Mouse (Mus musculus): ENCODE results near the gene St6galnac5.

- TF ChIP-seq ZNF384 (IDR thresholded peaks at IDR 0.05; ENCODE audit: low read depth, low read length), result no peak
- TF ChIP-seq POLR2A (IDR thresholded peaks at IDR 0.05; ENCODE audit: low read depth, low read length), result no peak
- TF ChIP-seq MAFK (IDR thresholded peaks at IDR 0.05; ENCODE audit: insufficient replicate concordance, low read length), result no peak
- no peak for TF ChIP-seq CTCF (conservative IDR thresholded peaks at IDR 0.05 in 1 of 2, IDR thresholded peaks at IDR 0.05 in 1 of 2; ENCODE audit: low read depth in 2 of 2, low read length in 2 of 2)
- TF ChIP-seq EP300 (IDR thresholded peaks at IDR 0.05; ENCODE audit: low read length), result no peak
- TF ChIP-seq NRF1 (IDR thresholded peaks at IDR 0.05; ENCODE audit: low read depth, low read length), result no peak
- no peak for TF ChIP-seq RCOR1 (conservative IDR thresholded peaks at IDR 0.05; ENCODE audit: low read depth, low read length)
- TF ChIP-seq TCF12 (IDR thresholded peaks at IDR 0.05; ENCODE audit: low read depth, low read length), result no peak
- no peak for TF ChIP-seq ZC3H11A (IDR thresholded peaks at IDR 0.05; ENCODE audit: low read depth, low read length)
- no peak for TF ChIP-seq MYC (IDR thresholded peaks at IDR 0.05; ENCODE audit: low read depth, low read length)
Measured at GRCm38 (mm10) chr3:153018051-153018450, 36.0 kb upstream of the St6galnac5 start.

All from CH12.LX (cell line).